13 mouse cellular contexts compared by ENCODE assay signal in the genomic region with DNA sequence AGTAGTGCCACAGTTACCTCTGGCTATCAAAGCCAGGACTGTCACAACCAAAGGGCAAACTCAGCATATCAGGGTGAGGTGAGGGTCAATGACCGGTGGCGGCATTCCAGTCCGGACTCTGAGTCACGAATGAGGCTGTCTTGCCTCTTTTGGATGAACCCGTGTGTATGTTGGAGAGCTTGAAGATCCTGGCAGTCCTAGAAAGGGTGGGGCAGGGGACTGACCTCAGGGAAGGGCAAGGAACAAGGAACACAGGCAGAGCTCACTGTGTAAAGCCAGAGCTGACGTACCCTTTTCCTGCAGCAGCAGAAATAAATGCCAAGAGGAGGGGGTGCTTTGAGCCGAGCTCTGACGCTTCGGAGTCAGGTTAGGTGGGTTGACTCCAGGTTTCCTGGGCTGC. TPM values are rescaled to one million over a fixed set of nuclear protein-coding genes. Genes with fewer than 3 reads are reported as not detected.
DNase-seq lines count a peak whose midpoint lies in the region; ATAC-seq and TF ChIP-seq lines count a peak whose summit lies in the region.
"Had no signal": no experiment of that assay in that cellular context is flagged by ENCODE, and none has a peak within 500 bp of the region (broad histone marks: within the 10 kb centered on the region; RNA-seq: fewer than 3 reads in every experiment).

No protein-coding gene starts in this region.

- H3K4me2 ChIP-seq in midbrain, postnatal 0 days (ENCODE audit: low read depth, low read length, poor library complexity, severe bottlenecking) = no peak overlapping the region
- H3K4me2 ChIP-seq: hindbrain, embryonic 15.5 days; limb, embryonic 15.5 days had no signal

- H3K4me1 ChIP-seq in heart, embryonic 10.5 days = no peaks in the 10 kb centered on the region
- no peaks in the 10 kb centered on the region for H3K4me1 ChIP-seq in midbrain, postnatal 0 days (ENCODE audit: insufficient read depth, low read length)
- H3K4me1 ChIP-seq: hindbrain, embryonic 15.5 days had no signal

- WGBS in heart, embryonic 10.5 days = 58% methylated on average over 9 of the region's 9 CpGs
- WGBS in midbrain, postnatal 0 days = 83% methylated on average over 9 of the region's 9 CpGs

- H3K9me3 ChIP-seq in heart, embryonic 10.5 days = no peaks in the 10 kb centered on the region
- no peaks in the 10 kb centered on the region for H3K9me3 ChIP-seq in midbrain, postnatal 0 days (ENCODE audit: low read length)
- H3K9me3 ChIP-seq: hindbrain, embryonic 15.5 days; limb, embryonic 15.5 days had no signal

- H3K9ac ChIP-seq in midbrain, postnatal 0 days (replicated peaks; ENCODE audit: low read length, poor library complexity, severe bottlenecking) = no peak overlapping the region
- H3K9ac ChIP-seq: hindbrain, embryonic 15.5 days; limb, embryonic 15.5 days had no signal

- peaks cover 20% of the 10 kb centered on the region; the same call in 1 of the 2 replicates for H3K27me3 ChIP-seq in heart, embryonic 10.5 days (ENCODE audit: insufficient read depth, poor library complexity, severe bottlenecking)
- H3K27me3 ChIP-seq in midbrain, postnatal 0 days (ENCODE audit: insufficient read depth, low read length) = no peaks in the 10 kb centered on the region
- H3K27me3 ChIP-seq: hindbrain, embryonic 15.5 days; limb, embryonic 15.5 days had no signal

- no peak overlapping the region for H3K27ac ChIP-seq in heart, embryonic 10.5 days
- no peak overlapping the region for H3K27ac ChIP-seq in midbrain, postnatal 0 days (ENCODE audit: low read depth, low read length)
- H3K27ac ChIP-seq: hindbrain, embryonic 15.5 days; limb, embryonic 15.5 days had no signal

- H3K36me3 ChIP-seq in heart, embryonic 10.5 days = no peaks in the 10 kb centered on the region
- H3K36me3 ChIP-seq in midbrain, postnatal 0 days (ENCODE audit: insufficient read depth, low read length) = no peaks in the 10 kb centered on the region
- H3K36me3 ChIP-seq: hindbrain, embryonic 15.5 days; limb, embryonic 15.5 days had no signal

- no peak overlapping the region for H3K4me3 ChIP-seq in heart, embryonic 10.5 days
- no peak overlapping the region for H3K4me3 ChIP-seq in midbrain, postnatal 0 days (ENCODE audit: low read depth, low read length)
- H3K4me3 ChIP-seq: erythroblast, embryonic 14.5 days; hindbrain, embryonic 15.5 days; limb, embryonic 15.5 days had no signal

- peak; percentile 64 to 81 for DNase-seq in heart, adult 18-20 months
- no peak for DNase-seq in heart, embryonic 10.5 days (ENCODE audit: low spot score)
- DNase-seq in adrenal gland, adult 18-20 months (ENCODE audit: low spot score in 2 of 2) = peak; percentile 58 to 71
- DNase-seq in heart, postnatal 25 days (ENCODE audit: low spot score) = peak; percentile 66
- peak; percentile 34 for DNase-seq in lung, postnatal 10 days
- no peak for DNase-seq in midbrain, postnatal 0 days (ENCODE audit: low spot score)
- no peak for DNase-seq in right cerebral cortex, postnatal 36 days (ENCODE audit: low spot score in 2 of 2)
- DNase-seq: cerebellum, postnatal 10 days; right cerebral cortex, postnatal 14 days had no signal

- TF ChIP-seq CTCF in midbrain, postnatal 0 days (IDR thresholded peaks at IDR 0.05) = no peak

- no peak for ATAC-seq in midbrain, postnatal 0 days (ENCODE audit: low FRiP score)
- no peak for ATAC-seq in cerebellum, adult (ENCODE audit: insufficient number of reproducible peaks, low FRiP score, low TSS enrichment)

- intact Hi-C loops in heart, postnatal 25 days (cut with DNase I) = no loop called here

RNA-seq across cellular contexts. Expression of a gene that starts 40.4 kb away (rescaled TPM):
- total RNA-seq in heart, adult 18-20 months (2021) = 10 to 100 TPM in 1 of 2 experiments, 1 to 10 TPM in 1; 9.4 to 10.5 TPM
- polyA plus RNA-seq in heart, embryonic 10.5 days (2016; fragmentation: Nextera tagmentation; extraction: Ambion mirVana) = 30.0 and 37.7 TPM in 2 replicates
- total RNA-seq in adrenal gland, adult 18-20 months (2021) = 10 to 100 TPM; 26.3 to 26.4 TPM
- total RNA-seq in heart, postnatal 25 days (2021) = 10 to 100 TPM; 13.6 to 14.4 TPM
- total RNA-seq in midbrain, postnatal 0 days (2014; rRNA removed) = 17.7 and 30.5 TPM in 2 replicates
- polyA plus RNA-seq in midbrain, postnatal 0 days (2015; fragmentation: Nextera tagmentation; extraction: Ambion mirVana) = 26.6 and 40.8 TPM in 2 replicates

Comparison
In these comparisons a context has a peak if more than half of its experiments do, and no peak if none do; other contexts are left out.
1. DNase-seq: peak in heart, adult 18-20 months (2 of 2), adrenal gland, adult 18-20 months (2 of 2), heart, postnatal 25 days (single experiment) and lung, postnatal 10 days (single experiment); none in heart, embryonic 10.5 days (single experiment), midbrain, postnatal 0 days (single experiment) and right cerebral cortex, postnatal 36 days (0 of 2).